ENCODE assay signal across 14 mouse cellular contexts in genomic region chr4:7379996-7380395, GRCm38 (mm10).
"Had no signal": no experiment of that assay in that cellular context is flagged by ENCODE, and none has a peak within 500 bp of the region (broad histone marks: within the 10 kb centered on the region; RNA-seq: fewer than 3 reads in every experiment).

No protein-coding gene starts in this region.

- H3K9ac ChIP-seq: liver, embryonic 15.5 days; lung, embryonic 15.5 days; midbrain, embryonic 15.5 days; neural tube, embryonic 13.5 days had no signal

- H3K4me3 ChIP-seq: liver, embryonic 15.5 days; lung, embryonic 15.5 days; megakaryocyte, embryonic 14.5 days; midbrain, embryonic 15.5 days; neural tube, embryonic 13.5 days had no signal

- H3K4me2 ChIP-seq: liver, embryonic 15.5 days; lung, embryonic 15.5 days; midbrain, embryonic 11.5 days; midbrain, embryonic 15.5 days; neural tube, embryonic 13.5 days had no signal

- H3K9me3 ChIP-seq: liver, embryonic 15.5 days; lung, embryonic 15.5 days; megakaryocyte, embryonic 14.5 days; midbrain, embryonic 15.5 days; neural tube, embryonic 13.5 days had no signal

- DNase-seq: kidney, adult 11 months; kidney, adult 9 months; kidney, postnatal 14 days; left cerebral cortex, postnatal 4 days; retina, postnatal 1 day; right cerebral cortex, postnatal 14 days; thymus, postnatal 4 days had no signal

- H3K27me3 ChIP-seq: liver, embryonic 15.5 days; lung, embryonic 15.5 days; megakaryocyte, embryonic 14.5 days; midbrain, embryonic 15.5 days; neural tube, embryonic 13.5 days had no signal

- H3K27ac ChIP-seq: liver, embryonic 15.5 days; lung, embryonic 15.5 days; macrophage; midbrain, embryonic 15.5 days; neural tube, embryonic 13.5 days had no signal

- H3K36me3 ChIP-seq: liver, embryonic 15.5 days; lung, embryonic 15.5 days; midbrain, embryonic 15.5 days; neural tube, embryonic 13.5 days had no signal

- H3K4me1 ChIP-seq: liver, embryonic 15.5 days; lung, embryonic 15.5 days; midbrain, embryonic 15.5 days; neural tube, embryonic 13.5 days had no signal

- ATAC-seq: midbrain, embryonic 15.5 days had no signal
